Mouse (Mus musculus) granulocyte monocyte progenitor cell, adult 5-6 weeks (primary cell): ENCODE measurements around the gene Myh6. TPM values are rescaled to one million over a fixed set of nuclear protein-coding genes. Genes with fewer than 3 reads are reported as not detected.
A peak's percentile ranks its signal among the peaks of the same experiment; 100 is the strongest.
"Not testable (repeated sequence)": the region's sequence is repeated elsewhere in the genome, so short reads cannot be mapped to it uniquely, and the experiment has no call there.

Experiments
- ATAC-seq: replicated peaks from 2 replicates; pipeline ENCODE4 v1.8.0; 2016; ENCODE audit warnings: mild to moderate bottlenecking, moderate TSS enrichment, inconsistent platforms; ENCODE audit not compliant: poor library complexity, severe bottlenecking
- total RNA-seq, 2 experiments: library from RNA; stranded (forward) in 1 of 2; stranded (reverse) in 1 of 2; fragments of 200-712, 200-1000 nt in 1 of 2; fragments of >200 nt in 1 of 2; fragmentation: Nextera tagmentation in 1 of 2; gene quantifications; 2 replicates each; pipeline ENCODE4 v1.2.3; 2014 to 2017

Gene Myh6
- total RNA-seq, 2 experiments from 2014 or later = not detected

DNA sequence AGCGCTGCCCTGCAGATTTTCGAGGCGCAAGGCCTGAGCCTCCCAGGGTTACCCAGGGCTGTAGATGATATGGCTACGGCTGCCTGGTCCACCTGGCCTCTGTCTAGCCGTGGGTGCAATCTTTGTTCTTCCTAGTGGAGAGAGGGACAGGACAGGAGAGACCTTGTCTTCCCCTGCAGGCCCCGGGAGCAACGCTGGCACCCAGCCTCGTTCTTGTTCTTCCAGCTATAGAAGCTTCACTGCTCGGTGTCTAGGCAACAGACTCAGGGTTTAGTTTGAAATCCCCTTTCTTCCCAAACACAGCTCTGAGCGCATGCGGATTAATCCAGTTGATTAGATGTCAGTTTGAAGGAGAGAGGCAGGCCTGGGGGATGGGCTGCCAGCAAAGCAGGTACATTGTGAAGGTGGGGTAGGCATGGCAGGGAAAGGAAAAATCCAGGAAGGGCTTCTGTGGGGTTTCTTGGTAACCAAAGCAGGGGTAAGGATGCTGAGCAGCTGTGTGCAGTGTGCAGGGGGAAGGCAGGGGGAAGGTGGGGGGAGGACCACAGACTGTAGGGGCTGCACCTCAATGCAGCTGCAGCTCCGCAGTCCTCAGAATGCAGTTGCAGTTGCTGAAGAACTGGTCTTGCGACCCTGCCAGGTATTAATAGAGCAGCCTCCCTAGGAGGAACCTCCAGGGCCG lies 28.9 kb upstream of the Myh6 start:
- ATAC-seq = no peak

DNA sequence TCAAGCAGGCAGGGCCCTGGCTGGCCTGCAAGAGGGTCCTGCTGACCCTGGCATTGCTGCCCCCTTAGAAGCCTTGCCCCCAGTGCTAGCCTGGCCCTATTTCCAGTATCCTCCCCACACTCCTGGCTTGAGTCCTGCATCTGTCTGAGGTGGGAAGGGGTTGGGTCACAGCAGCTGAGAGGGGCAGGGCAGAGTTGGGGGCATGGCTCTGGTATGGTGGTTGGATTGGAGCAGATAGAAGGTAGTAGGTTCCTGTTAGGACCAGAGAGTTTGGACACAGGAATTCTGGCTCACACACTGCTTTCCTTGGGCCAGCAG lies 28.1 kb upstream of the Myh6 start:
- ATAC-seq = no peak

DNA sequence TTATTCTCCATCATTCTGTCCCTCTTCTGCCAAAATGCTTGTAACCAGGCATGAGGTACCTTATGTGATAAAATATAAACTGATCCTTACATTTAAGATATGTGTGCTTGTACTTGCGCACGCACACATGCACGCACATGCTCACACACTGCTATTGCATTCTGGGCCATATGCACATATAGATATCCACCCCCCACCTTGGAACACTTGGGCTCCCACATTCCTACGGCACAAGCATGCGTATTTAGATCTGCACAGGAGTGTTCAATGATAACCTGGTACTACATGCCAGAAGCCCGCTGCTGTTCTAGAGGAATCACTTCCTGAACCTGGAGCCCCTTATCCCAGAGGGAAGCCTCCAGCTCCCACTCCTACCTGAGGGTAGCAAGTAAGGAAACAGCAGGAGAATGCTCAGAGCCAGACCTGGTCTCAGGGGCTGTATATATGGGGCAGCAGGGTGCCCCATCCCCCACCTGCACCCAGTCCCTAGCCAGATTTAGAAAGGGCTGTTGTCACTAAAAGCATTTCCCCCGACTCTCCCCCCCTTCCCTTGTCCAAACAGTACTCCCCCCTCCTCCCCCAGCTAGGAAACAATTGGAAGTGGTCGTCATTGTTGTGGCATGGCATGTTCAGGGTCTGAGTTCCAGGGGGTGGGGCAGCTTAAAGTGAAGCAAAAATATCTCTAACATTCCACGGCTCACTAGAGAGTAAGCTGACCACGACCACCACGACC lies 27.6 kb upstream of the Myh6 start, which contains the start of gene Myh7:
Gene Myh7 (minus strand): TSS at position 491 of the 733 bp plus-strand sequence.
- ATAC-seq = no peak

DNA sequence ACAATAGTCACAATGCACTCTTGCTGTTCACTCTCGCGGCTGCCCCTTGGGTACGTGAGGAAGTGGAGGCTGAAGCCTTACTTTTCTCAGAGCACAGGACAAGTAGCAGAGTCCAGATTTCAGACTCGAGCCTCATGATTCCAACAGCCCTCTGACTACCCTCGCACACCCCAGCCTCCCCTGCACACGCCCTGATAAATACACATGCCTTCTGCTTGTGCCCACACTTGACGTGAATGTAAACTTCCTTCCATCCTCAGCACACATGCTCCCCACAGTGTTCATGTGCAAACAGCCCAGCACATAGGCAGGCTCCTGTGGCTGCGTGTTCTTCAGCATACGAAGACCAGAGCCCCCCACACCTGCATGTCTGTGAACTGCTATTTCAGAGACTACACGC lies 26.9 kb upstream of the Myh6 start:
- no peak for ATAC-seq

DNA sequence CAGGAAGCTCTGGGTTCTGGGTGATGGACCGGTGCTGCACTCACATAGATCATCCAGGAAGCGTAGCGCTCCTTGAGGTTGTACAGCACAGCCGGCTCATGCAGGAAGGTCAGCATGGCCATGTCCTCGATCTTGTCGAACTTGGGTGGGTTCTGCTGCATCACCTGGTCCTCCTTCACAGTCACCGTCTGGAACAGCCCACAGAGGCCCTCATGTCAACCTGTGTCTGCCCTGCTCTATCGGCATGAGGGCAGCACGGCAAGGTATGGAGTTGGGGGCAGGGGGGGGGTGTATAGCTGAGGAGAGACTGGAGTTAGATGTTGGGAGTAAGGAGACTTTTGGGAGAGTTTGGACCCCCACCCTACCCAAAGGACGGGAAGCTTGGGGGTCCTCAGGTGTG lies 25.5 kb upstream of the Myh6 start:
- no peak for ATAC-seq

DNA sequence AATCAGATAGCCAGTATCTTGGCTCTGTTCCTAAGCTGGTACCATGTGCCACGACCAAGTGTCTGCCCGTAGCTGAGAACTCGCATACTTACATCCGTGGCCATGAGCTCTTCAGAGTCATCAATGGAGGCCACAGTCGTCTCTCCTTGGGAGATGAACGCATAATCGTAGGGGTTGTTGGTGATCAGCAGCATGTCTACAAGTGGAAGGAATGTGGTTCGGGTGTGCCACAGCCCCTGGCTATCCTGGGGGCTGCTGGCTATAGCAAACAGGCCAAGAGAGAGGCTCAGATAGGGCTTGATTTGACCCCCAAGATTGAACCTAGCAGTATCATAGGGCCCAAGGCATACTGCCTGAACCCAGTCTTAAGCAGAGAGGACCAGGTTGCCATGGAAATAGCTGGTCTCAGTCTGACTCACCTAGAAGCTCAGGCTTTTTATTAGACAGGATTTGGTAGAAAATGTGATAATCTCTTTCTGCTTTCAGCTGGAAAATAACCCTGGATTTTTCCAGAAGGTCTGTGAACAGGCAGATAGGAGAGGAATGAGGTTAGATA lies 23.2 kb upstream of the Myh6 start:
- no peak for ATAC-seq

DNA sequence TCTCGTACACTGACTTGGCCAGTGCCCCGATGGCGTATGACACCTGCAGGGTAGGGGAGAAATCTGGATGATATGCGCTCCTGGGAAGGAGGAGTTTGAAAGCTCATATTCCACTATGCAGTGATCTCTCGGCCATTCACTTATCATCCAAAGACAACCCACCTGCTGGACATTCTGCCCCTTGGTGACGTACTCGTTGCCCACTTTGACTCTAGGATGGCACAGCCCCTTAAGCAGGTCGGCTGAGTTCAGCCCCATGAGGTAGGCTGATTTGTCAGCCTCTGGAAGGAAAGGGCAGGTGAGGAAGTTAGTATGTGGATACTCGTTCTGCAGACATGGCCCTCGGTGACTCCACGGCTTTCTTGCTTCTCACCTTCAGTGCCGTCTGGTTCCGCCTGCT lies 22.2 kb upstream of the Myh6 start:
- ATAC-seq = no peak

DNA sequence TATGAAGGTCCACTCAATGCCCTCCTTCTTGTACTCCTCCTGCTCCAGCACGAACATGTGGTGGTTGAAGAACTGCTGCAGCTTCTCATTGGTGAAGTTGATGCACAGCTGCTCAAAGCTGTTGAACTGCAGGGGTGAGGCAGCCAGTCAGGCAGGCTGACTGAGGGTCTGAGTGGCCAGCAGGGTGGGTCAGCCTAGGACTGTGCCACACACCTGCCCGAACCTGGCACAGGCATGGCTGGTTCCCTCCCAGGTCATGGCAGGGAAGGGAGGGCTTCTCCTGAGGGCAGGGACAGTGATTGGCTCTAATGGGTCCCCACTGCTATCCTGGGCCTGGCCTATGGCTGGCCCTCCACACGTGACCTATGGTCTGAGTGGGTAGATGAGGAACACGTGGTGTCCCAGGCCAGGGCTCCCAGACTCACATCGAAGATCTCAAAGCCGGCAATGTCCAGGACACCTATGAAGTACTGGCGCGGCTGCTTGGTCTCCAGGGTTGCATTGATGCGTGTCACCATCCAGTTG lies 21.7 kb upstream of the Myh6 start:
- ATAC-seq = not testable (repeated sequence)

DNA sequence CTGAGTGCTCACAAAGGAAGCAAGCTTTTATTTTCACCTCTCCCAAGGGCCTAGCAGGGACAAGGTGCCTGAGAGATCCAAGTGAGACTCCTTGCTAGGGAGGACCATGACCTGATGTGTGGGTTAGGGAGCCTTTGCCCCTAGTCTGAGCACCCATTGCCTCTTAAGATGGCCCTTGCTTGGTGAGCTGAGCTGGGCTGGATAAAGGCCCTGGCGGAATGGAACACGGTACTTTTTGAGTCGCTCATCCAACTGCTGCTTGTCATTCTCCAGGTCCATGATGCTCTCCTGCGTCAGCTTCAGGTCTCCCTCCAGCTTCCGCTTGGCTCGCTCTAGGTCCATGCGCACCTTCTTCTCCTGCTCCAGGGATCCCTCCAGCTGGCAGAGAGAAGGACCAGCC lies 15.2 kb upstream of the Myh6 start:
- no peak for ATAC-seq

DNA sequence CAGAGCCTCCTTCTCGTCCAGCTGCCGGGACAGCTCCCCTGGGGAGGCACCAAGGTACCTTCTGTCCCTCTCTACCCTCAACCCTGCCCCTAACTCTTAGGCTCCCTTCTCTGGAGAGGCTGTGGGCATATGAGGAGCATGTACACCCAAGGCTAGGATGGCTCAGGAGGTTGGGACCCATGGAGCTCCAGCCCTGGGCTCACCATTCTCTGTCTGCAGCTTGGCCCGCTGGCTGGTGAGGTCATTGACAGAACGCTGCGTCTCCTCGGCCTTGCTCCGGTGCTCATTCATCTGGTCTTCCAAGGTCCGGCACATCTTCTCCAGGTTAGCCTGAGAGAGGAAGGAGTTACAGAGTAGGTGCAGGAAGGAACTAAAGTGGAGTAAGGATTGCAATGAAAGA lies 11.9 kb upstream of the Myh6 start:
- ATAC-seq = no peak

DNA sequence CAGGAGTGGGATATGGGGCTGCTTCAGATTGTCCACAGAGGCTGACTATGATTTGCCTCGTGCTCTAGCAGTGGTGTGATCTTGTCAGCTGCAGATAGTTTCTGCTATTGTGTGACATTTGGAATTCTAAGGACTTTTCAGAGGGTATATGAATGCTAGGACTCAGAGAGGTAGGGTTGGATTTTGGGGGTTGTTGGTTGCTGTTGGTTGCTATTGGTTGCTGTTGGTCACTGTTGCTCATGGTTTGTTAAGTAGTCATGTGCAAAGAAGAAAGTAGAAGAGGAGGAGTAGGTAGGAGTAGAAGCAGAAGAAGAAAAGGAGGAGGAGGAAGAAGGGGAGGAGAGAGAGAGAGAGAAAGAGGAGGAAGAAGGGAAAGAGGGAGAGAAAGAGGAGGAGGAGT lies 9.9 kb upstream of the Myh6 start, which contains the start of gene Gm17428:
Gene Gm17428 (plus strand): TSS at position 301 of the 400 bp plus-strand sequence.
- ATAC-seq = no peak

DNA sequence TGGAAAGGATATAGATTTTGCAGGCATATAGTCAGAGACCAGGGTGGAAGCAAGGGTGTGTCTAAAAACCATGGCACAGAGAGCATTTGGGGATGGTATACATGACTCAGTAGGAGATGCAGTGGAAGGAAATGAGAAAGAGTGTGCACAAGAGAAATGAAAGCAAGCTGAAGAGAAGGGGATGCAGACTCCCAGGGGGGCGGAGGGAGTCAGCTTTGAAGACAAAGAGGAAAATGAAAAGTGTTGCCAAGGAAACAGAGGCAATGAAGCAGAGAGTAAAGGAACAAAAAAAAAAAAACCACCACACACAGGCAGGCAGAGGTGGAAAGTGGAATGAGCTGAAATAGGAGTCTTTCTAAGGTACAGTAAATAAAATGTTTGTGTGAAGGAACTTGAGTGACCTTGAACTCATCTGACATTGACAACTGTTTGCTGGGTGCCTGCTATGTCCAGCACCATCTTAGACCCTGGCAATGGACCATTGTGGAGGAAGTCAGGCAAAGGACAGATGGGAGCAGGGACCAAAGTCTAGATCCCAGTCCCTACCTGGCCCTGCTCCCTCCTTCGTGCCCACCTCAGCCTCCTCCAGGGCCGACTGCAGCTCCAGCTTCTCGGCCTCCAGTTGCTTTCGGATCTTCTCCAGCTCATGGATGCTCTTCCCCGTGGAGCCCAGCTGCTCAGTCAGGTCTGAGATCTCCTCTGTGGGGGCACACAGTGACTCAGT lies 7.5 kb upstream of the Myh6 start:
- no peak for ATAC-seq

DNA sequence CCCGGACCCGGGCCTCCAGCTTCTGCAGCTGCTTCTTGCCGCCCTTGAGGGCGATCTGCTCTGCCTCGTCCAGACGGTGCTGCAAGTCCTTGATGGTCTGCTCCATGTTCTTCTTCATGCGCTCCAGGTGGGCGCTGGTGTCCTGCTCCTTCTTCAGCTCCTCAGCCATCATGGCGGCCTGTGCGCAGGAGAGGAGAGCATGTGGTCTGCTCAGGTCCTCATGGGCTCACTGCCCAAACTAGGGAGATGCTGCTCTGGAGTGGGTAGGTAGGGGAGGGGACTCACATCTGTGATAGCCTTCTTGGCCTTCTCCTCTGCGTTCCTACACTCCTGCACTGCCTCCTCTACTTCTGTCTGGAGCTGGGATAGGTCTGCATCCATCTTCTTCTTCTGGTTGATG lies 6.1 kb upstream of the Myh6 start:
- ATAC-seq = not testable (repeated sequence)

DNA sequence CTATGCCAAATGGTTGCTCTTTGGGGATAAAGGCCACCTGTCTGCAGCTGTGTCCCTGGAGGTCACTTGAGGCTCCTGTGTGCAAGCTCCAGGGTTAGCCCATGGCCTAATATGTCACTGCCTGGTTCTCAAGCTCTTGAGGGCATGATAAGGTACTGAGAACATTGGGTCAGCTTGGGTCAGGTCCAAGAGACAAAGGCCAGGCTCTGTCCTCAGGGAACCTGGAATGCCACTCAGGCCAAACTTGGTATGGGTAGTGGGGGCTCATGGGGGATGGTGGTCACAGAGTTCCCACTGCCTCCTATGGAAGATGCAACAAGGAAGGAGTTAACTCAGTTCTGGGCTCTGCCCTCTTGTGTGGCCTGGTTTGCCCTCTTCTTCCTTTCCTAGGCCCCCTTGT lies 1.6 kb upstream of the Myh6 start:
- no peak for ATAC-seq

DNA sequence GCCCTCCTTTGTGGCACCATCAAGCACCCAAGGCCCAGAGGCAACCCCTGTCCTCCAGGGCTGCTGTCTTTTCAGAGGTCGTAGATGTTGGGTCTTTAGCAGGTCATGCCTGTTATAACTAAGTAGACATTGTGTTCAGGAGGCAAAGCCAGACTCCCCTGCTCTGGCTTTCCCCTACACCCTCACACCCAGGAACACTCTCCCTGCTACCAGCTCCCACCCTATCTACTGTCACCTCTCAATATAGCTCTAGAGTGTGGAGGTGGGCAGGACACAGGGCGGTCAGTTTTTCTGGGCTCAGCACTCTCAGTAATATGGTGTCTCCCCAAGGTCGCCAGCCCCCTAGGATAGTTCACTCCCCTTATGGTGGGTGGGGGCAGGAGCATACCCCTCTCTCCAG lies 1.1 kb upstream of the Myh6 start:
- ATAC-seq = no peak

DNA sequence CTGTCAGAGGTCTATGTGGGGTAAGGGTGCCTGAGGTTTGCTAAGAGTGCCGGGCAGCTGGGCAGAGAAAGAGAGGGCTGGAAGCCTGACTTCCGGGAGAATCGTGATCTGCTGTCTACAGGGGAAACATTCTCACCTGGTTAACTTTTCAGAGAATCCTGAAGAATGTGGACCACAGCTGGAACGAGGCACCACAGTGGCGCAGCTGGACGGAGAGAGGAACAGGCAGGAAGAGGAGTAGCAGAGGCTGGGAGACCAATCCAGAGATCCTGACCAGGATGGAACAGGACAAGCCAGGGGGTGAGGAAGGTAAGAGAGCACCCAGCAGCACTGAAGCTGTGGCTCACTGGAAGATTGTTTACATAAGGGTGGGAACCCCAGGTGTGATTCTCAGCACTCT lies 1.1 kb downstream of the Myh6 start:
- no peak for ATAC-seq

DNA sequence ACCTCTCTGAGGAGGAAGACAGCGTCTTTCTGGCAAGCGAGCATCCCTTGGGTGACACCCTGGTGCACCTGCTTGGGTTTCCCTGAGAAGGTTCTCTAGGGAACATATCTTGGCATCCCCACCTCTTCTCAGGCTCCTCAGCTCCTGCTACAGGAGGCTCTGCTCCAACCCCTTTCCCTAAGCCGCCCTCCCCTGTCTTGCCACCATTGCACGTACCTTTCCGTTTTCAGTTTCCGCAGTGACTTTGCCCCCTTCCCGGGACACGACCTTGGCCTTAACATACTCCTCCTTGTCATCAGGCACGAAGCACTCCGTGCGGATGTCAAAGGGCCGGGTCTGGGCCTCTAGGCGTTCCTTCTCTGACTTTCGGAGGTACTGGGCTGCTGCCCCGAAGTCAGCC lies 1.7 kb downstream of the Myh6 start:
- ATAC-seq = no peak

DNA sequence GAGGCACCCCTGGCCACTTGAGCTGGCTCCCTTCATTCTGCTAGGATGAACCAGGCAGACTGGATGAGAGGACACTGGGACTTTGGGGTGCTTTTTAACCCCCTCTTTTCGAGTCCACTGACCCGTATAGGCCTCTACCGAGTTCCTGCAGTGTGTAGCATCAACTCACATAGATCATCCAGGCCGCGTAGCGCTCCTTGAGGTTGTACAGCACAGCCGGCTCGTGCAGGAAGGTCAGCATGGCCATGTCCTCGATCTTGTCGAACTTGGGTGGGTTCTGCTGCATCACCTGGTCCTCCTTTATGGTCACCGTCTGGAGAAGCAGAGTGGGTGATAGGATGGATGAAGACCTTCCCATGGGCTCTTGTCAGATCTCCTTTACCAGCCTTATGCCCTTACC lies 3.0 kb downstream of the Myh6 start:
- no peak for ATAC-seq

DNA sequence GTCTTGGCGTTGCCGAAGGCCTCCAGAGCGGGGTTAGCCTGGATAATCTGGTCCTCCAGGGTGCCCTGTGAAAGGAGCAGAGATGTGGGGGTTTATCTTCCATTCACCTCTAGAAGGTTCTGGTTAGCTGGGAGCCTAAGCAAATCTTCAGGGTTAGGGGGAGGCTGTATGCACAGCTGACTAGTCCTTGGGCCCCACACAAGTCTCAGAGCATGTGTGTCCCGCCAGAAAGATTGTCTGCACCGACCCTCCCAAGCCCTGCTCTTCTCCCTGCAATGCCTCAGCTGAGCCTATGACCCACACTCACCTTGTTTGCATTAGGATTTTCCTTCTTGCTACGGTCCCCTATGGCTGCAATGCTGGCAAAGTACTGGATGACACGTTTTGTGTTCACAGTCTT lies 4.0 kb downstream of the Myh6 start:
- ATAC-seq = no peak

DNA sequence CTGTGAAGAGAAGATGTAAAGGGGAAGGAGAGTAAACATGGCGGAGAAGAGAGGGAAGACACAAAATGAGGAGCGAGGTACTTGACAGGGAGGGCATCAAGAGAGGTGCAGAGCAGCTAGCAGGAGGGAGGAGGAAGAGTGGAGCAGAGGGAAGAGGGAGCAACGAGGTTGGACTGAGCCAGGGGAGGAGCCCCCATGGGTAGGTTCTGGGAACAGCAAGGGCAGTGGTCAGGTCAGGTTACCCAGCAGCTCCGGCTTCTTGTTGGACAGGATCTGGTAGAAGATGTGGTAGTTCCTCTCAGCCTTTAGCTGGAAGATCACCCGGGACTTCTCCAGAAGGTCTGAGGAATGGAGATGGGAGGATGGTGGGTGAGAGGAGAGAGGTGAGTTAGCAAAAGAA lies 5.2 kb downstream of the Myh6 start:
- ATAC-seq = no peak

DNA sequence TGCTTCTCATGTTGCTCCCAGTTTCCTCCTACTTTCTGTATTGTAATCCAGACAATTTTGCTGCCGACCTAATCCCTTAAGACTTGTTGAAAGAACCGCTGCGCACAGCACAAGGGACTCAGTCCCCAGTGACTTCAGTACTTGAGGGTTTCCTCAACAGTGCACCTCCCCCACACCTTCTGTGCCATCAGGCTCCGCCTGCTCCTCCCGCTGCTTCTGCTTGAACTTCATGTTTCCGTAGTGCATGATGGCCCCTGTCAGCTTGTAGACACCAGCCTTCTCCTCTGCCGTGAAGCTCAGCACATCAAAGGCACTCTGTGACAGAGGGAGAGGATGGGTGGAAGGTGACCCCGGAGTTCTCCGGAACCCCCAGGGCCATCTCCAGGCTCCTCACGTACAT lies 6.0 kb downstream of the Myh6 start:
- ATAC-seq = peak; percentile 20; the same call in 1 of the 2 replicates
